Mouse (Mus musculus) hindbrain, embryonic 12.5 days (tissue): ENCODE data around the gene Ubap1l. TPM values are rescaled to one million over a fixed set of nuclear protein-coding genes. Genes with fewer than 3 reads are reported as not detected.
"Not testable (repeated sequence)": the region's sequence is repeated elsewhere in the genome, so short reads cannot be mapped to it uniquely, and the experiment has no call there.

Experiments used
- ATAC-seq: fragments of 200-750 bp; cut with Nextera tagmentation; 2 replicates; pipeline ENCODE4 v1.8.0; 2017; ENCODE audit warnings: moderate TSS enrichment; ENCODE audit not compliant: low FRiP score
- H3K27ac ChIP-seq: fragments of 300-500 bp; sonication (generic); 2 replicates; pipeline ENCODE4 v1.5.1; 2016; ENCODE audit warnings: mild to moderate bottlenecking
- H3K27me3 ChIP-seq: fragments of 300-500 bp; sonication (generic); 2 replicates; pipeline ENCODE4 v1.6.1; 2016; ENCODE audit warnings: mild to moderate bottlenecking
- H3K36me3 ChIP-seq: fragments of 300-500 bp; sonication (generic); 2 replicates; pipeline ENCODE4 v1.6.1; 2016; ENCODE audit warnings: mild to moderate bottlenecking
- H3K4me1 ChIP-seq: fragments of 300-500 bp; sonication (generic); 2 replicates; pipeline ENCODE4 v1.6.1; 2016
- H3K4me2 ChIP-seq: fragments of 300-500 bp; sonication (generic); replicated peaks from 2 replicates; pipeline ENCODE4 v1.6.1; 2016; ENCODE audit warnings: mild to moderate bottlenecking
- H3K4me3 ChIP-seq: fragments of 300-500 bp; sonication (generic); 2 replicates; pipeline ENCODE4 v1.5.1; 2016; ENCODE audit warnings: mild to moderate bottlenecking
- H3K9ac ChIP-seq: fragments of 300-500 bp; sonication (generic); 2 replicates; pipeline ENCODE4 v1.6.1; 2016; ENCODE audit warnings: mild to moderate bottlenecking, moderate library complexity
- H3K9me3 ChIP-seq: fragments of 300-500 bp; sonication (generic); replicated peaks from 2 replicates; pipeline ENCODE4 v1.6.1; 2016; ENCODE audit warnings: mild to moderate bottlenecking
- WGBS: fragments of 180-500 bp; shearing (Covaris S2); methylation state at CpG from one replicate; pipeline ENCODE4 v1.1.7; 2016; 5-methylcytosine and 5-hydroxymethylcytosine counted together
- polyA plus RNA-seq: library from polyadenylated mRNA; unstranded; fragments of >200 nt; fragmentation: Nextera tagmentation; extraction: Ambion mirVana; gene quantifications from 2 replicates; pipeline ENCODE4 v1.2.1, GENCODE M21; 2016

The Ubap1l gene
- polyA plus RNA-seq: 0.72 and 1.1 TPM in 2 replicates

DNA sequence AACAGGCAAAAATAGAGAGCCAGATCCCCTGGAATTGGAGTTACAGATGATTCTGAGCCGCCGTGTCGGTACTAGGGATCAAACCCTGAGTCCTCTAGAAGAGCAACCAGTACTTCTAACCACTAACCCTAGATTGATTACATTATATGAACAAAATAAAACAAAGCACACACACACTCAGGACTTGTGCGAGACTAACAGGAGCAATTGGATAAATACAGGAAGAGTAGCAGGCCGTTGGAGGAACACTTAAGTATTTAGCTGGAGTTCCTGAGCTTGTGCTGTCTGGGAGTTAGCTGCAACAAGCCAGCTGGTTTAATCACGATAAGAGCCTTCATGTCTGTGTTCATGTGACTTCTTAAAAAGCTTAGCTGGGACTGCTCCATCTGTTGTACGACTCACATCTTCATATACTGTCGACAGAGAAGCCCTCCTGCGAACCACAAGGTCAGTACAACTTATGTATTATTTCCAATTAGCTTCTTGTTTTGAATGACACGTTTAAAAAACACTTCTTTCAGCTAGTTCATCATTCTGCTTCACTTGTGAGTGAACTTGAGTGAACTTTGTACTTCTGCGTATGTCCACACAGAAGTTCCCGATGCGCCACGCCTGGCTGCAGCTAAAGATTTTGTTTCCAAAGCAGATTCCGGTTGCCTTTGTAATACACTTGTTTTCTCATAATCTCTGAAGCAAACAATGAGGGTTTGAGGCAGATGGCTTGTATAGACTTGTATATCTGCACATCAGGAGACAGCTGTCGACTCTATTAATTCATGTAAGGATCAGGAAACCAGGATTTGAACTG lies at the start of gene Ubap1l:
Ubap1l (plus strand) TSS at position 401 of the 808 bp plus-strand sequence.
- no peaks in the 10 kb centered on the region for H3K27me3 ChIP-seq
- no peak within 1 kb of the TSS for H3K27ac ChIP-seq
- H3K4me1 ChIP-seq: no peaks in the 10 kb centered on the region
- H3K4me2 ChIP-seq: no peak within 1 kb of the TSS
- peaks cover 62% of the 10 kb centered on the region for H3K36me3 ChIP-seq
- no peaks in the 10 kb centered on the region for H3K9me3 ChIP-seq
- no peak for ATAC-seq
- WGBS: 93% methylated on average over 16 of the region's 16 CpGs
- no peak within 1 kb of the TSS for H3K9ac ChIP-seq
- H3K4me3 ChIP-seq: no peak within 1 kb of the TSS

DNA sequence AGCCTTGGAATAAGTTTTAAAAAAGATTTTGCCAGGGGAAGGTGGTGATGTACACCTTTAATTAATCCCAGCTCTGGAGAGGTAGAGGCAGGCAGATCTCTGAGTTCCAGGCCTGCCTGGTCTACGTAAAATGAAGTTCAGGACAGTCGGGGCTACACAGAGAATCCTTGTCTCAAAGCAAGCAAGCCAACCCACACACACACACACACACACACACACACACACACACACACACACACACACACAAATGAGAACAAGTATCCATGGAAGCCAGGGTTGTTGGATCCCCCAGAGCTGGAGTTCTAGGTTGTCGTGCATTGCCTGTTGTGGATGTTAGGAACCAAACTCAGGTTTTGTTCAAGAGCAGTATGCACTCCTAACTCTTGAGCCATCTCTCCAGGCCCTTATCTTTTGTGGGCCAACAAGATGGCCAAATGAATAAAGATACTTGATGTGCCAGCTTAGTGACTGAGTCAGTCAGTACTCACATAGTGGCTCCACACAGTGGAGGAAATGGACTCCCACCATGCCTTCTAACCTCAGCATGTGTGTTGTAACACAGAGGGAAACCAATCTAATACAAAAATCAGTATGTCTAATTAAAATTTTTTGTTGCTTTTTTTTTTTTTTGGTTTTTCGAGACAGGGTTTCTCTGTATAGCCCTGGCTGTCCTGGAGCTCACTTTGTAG lies 48.0 kb upstream of the Ubap1l start:
- no peak; the same call in 1 of the 2 replicates for ATAC-seq
- no peaks in the 10 kb centered on the region for H3K27me3 ChIP-seq
- H3K4me2 ChIP-seq: no peak overlapping the region
- 97% methylated on average over 4 of the region's 4 CpGs for WGBS
- H3K9me3 ChIP-seq: no peaks in the 10 kb centered on the region
- H3K4me3 ChIP-seq: no peak overlapping the region
- peaks cover 46% of the 10 kb centered on the region for H3K36me3 ChIP-seq
- no peak overlapping the region for H3K9ac ChIP-seq
- no peaks in the 10 kb centered on the region for H3K4me1 ChIP-seq
- no peak overlapping the region for H3K27ac ChIP-seq

DNA sequence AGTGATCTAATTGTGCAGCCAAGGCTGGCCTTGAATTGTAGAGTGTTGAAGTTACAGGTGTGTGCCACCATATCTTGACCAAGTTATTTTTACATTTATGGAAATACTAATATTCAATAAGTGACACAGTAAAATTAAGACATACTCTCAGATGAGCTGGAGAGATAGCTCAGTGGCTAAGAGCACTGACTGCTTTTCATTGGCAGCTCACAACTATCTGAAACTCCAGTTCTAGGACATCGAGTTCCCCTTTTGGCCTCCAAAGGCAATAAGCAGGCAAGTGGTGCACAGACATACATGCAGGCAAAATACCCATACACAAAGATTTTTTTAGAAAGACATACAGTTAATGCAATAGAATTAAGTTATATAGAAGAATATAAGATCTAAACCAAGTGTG lies 47.0 kb upstream of the Ubap1l start:
- H3K9ac ChIP-seq: no peak overlapping the region
- H3K4me3 ChIP-seq: no peak overlapping the region
- no peaks in the 10 kb centered on the region for H3K4me1 ChIP-seq
- ATAC-seq: no peak
- no peaks in the 10 kb centered on the region for H3K27me3 ChIP-seq
- H3K9me3 ChIP-seq: no peaks in the 10 kb centered on the region
- H3K4me2 ChIP-seq: no peak overlapping the region
- peaks cover 47% of the 10 kb centered on the region for H3K36me3 ChIP-seq
- 97% methylated on average over 1 of the region's 1 CpGs for WGBS
- no peak overlapping the region for H3K27ac ChIP-seq

- Histone ChIP-seq H3K27me3 (no peaks in the 10 kb centered on the region), H3K4me2 (no peak overlapping the region), H3K36me3 (peaks cover 71% of the 10 kb centered on the region), H3K27ac (no peak overlapping the region), H3K9me3 (no peaks in the 10 kb centered on the region), H3K9ac (no peak overlapping the region), H3K4me1 (no peaks in the 10 kb centered on the region), H3K4me3 (no peak overlapping the region)
- WGBS: 92% methylated on average over 11 of the region's 11 CpGs
- ATAC-seq: no peak
Measured at GRCm38 (mm10) chr9:65322255-65322900, 38.5 kb upstream of the Ubap1l start.

- H3K9ac ChIP-seq: no peak overlapping the region
- peaks cover 76% of the 10 kb centered on the region for H3K36me3 ChIP-seq
- H3K27me3 ChIP-seq: no peaks in the 10 kb centered on the region
- no peak for ATAC-seq
- H3K4me2 ChIP-seq: no peak overlapping the region
- H3K4me3 ChIP-seq: no peak overlapping the region
- H3K9me3 ChIP-seq: no peaks in the 10 kb centered on the region
- H3K4me1 ChIP-seq: no peaks in the 10 kb centered on the region
- H3K27ac ChIP-seq: no peak overlapping the region
Measured at GRCm38 (mm10) chr9:65325971-65326370, 34.9 kb upstream of the Ubap1l start.

GRCm38 (mm10) chr9:65327371-65327770 lies 33.5 kb upstream of the Ubap1l start:
- ATAC-seq: no peak
- Histone ChIP-seq H3K36me3 (peaks cover 66% of the 10 kb centered on the region), H3K4me2 (no peak overlapping the region), H3K9ac (no peak overlapping the region), H3K9me3 (no peaks in the 10 kb centered on the region), H3K27me3 (no peaks in the 10 kb centered on the region), H3K27ac (no peak overlapping the region), H3K4me1 (no peaks in the 10 kb centered on the region), H3K4me3 (no peak overlapping the region)
- 96% methylated on average over 2 of the region's 2 CpGs for WGBS

DNA sequence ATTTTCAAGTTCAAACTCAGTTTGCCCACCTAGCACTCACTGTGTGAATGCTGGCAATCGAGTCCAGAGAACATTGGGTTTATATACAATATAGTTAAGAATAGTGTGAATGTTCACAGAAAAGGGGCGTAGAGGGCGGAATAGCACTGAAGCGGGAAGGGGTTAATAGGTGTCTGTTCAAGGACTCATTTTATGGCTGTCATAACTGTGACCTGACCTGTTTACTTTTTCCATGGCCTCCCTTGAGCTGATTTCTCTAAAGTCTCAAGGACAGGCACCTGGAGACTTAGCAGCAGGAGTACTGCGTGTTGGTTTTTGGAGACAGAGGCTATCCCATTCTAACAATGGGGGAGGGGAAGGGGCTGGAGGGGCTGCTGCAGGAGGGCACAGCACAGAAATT lies 26.9 kb upstream of the Ubap1l start:
- no peak for ATAC-seq
- no peaks in the 10 kb centered on the region for H3K4me1 ChIP-seq
- no peak overlapping the region for H3K4me2 ChIP-seq
- H3K9me3 ChIP-seq: no peaks in the 10 kb centered on the region
- H3K36me3 ChIP-seq: peaks cover 7% of the 10 kb centered on the region; the same call in 1 of the 2 replicates
- H3K27ac ChIP-seq: no peak overlapping the region
- no peak overlapping the region for H3K4me3 ChIP-seq
- H3K27me3 ChIP-seq: no peaks in the 10 kb centered on the region
- no peak overlapping the region for H3K9ac ChIP-seq
- 87% methylated on average over 5 of the region's 5 CpGs for WGBS

DNA sequence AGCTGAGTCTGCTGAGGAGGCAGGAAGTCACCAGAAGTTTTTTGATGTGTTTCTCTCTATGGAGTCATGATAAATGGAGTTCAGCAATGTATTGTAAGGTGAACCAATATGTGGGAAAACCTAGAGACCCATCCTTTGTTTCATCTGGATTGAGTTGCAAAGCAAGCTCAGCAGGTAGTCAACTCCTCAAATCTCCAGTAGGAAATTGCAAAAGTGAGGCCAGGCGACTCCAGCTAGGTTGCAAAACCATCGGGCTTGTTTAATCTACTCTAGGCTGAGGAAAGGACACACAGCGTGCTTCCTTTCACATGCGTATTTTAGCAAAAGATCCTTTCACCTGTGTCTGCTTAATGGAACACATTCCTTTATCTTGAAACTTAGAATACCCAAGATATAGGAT lies 21.7 kb upstream of the Ubap1l start:
- Histone ChIP-seq H3K4me3 (no peak overlapping the region), H3K4me1 (no peaks in the 10 kb centered on the region), H3K36me3 (no peaks in the 10 kb centered on the region), H3K27me3 (no peaks in the 10 kb centered on the region), H3K27ac (no peak overlapping the region), H3K4me2 (no peak overlapping the region), H3K9ac (no peak overlapping the region), H3K9me3 (no peaks in the 10 kb centered on the region)
- ATAC-seq: no peak
- WGBS: 86% methylated on average over 4 of the region's 4 CpGs

DNA sequence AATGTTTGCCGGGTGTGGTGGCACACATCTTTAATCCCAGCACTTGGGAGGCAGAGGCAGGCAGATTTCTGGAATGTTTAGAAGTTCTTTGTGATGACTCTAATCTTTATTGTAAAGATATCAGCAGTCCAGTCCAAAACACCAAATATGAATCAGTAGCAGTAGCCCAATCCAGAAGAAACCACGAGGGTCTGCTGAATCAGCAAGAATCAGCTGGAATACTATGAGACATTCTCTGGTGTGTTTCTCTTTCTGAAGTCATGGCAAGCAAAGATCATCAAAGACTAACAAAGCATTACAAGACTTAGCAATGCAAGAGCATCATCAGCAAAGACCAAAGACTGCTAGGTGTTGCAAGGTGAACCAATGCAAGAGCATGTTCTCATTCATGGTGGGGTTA lies 20.4 kb upstream of the Ubap1l start:
- no peak overlapping the region for H3K27ac ChIP-seq
- H3K36me3 ChIP-seq: no peaks in the 10 kb centered on the region
- no peak overlapping the region for H3K4me2 ChIP-seq
- H3K9me3 ChIP-seq: no peaks in the 10 kb centered on the region; the same call in 1 of the 2 replicates
- WGBS: 85% methylated on average over 2 of the region's 2 CpGs
- no peak overlapping the region for H3K9ac ChIP-seq
- no peak for ATAC-seq
- H3K4me3 ChIP-seq: no peak overlapping the region
- no peaks in the 10 kb centered on the region for H3K4me1 ChIP-seq
- H3K27me3 ChIP-seq: no peaks in the 10 kb centered on the region

- H3K36me3 ChIP-seq, H3K27me3 ChIP-seq, H3K9me3 ChIP-seq: not testable (repeated sequence)
- Histone ChIP-seq H3K4me2 (peak overlapping the region; percentile 90), H3K9ac (peak overlapping the region; percentile 98), H3K4me3 (peak overlapping the region; percentile 100), H3K4me1 (peaks cover 14% of the 10 kb centered on the region), H3K27ac (peak overlapping the region; percentile 94)
- ATAC-seq: peak; percentile 15; the same call in 1 of the 2 replicates
- WGBS: 68% methylated on average over 11 of the region's 11 CpGs
Measured at GRCm38 (mm10) chr9:65345439-65345838, 15.4 kb upstream of the Ubap1l start.

DNA sequence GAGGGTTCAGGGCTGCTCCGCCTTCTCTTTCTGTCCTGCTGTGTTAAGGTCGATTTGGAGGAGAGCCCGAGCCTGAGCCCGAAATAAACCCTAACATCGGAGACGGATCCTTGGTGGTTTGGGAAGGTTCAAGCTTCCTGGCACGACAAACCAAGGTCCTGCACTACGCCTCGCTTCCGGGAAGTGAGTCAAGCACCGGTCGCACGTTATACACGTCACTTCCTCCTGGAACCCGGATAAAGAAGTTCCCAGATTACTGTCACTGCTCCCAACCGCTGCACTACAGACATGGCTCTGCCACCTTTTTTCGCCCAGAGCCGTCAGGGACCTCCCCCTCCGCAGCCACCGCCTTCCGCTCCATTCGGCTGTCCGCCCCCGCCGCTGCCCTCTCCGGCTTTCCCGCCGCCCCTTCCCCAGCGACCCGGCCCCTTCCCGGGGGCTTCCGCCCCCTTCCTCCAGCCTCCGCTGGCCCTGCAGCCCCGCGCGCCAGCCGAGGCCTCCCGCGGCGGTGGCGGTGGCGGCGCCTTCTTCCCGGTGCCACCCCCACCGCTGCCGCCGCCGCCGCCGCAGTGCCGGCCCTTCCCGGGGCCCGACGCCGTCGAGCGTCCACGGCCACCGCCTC lies 14.9 kb upstream of the Ubap1l start, which contains the start of gene Pdcd7:
Pdcd7 (plus strand) TSS at position 251 of the 622 bp plus-strand sequence.
- Histone ChIP-seq H3K9ac (peak within 1 kb of the TSS; percentile 98), H3K4me3 (peak within 1 kb of the TSS; percentile 100), H3K27me3 (no peaks in the 10 kb centered on the region), H3K9me3 (no peaks in the 10 kb centered on the region; the same call in 1 of the 2 replicates), H3K36me3 (no peaks in the 10 kb centered on the region), H3K27ac (peak within 1 kb of the TSS; percentile 94), H3K4me2 (peak within 1 kb of the TSS; percentile 90), H3K4me1 (peaks cover 14% of the 10 kb centered on the region)
- whole genome bisulfite sequencing: 2% methylated on average over 46 of the region's 59 CpGs
- peak; percentile 94 for ATAC-seq
